Mouse (Mus musculus): ENCODE results near the gene Lin54.
"Not testable (repeated sequence)": the region's sequence is repeated elsewhere in the genome, so short reads cannot be mapped to it uniquely, and the experiment has no call there.

Lin54 gene

DNA sequence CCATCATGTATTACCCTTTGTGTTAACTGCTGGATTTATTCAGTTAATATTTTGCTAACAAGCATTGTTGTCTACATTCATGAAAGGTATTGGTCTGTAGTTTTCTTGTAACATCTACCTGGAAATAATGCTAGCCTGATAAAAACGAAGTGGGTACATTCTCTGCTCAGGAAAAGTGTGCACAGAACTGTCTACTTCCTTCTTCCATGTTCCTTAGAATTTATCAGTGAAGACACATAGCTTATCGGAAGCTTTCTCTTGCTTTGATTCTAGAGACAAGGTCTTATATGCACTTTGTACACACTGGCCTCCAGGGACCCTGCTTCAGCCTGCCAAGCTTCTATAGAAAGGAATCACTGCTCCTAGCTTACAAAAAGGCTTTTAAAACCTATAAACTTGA, 11.1 kb downstream of the Lin54 start:
- no peak for DNase-seq (ENCODE audit: low spot score in 2 of 2)

DNA sequence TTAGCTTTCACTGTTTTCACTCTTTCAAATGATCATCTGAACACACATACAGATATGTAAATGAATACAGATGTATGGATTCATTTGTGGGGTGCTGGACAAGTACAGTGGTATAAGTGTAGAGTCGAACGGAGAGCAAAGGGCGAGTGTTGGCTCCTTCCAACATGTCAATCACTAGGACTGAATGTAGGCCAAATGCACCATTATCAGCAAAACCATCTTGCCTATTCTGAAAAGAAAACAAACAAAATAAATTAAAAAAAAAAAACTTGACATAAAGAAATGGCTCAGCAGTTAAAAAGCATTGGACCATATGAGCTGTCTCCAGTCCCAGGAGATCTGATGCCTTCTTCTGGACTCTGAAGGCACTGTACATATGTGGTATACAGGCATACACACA, 12.2 kb downstream of the Lin54 start:
- no peak for DNase-seq (ENCODE audit: low spot score in 2 of 2)

DNA sequence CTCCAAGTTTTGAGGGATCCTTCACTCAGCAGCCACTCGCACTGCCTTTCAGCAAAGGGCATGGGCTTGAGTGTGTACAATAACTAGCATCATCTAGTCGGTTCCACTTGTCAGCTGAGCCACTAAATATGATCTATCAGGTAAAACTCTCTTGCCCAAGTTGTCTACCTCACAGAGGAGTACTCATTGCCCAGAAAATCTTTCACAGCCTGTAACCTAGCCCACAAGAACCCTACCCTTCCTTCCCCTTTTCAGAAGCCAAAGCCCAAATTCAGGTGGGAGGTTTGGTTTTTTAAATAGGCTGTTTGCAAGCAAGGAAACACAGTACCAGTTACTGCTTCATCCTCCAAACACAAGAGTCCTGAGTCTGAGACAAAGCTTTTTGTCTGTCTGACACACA, 13.3 kb downstream of the Lin54 start:
- no peak for DNase-seq (ENCODE audit: low spot score in 2 of 2)

DNA sequence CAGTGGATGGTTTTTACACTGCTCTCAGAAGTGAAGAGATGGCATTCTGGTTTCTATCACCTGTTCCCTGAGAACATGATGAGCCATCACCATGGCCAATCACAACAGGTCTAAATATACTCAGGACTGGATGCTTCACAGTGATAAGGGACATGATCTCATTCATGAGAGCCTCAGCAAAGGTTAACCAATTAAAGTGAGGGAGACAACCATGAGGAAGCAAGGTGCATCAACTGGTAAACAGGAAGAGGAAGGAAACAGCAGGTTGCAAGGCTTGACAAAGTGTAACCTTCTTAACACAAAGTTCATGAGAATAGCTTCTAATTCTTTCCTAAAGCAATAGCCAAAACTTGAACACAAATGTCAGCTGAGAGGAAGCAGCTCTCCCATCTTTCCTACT, 16.9 kb downstream of the Lin54 start:
- DNase-seq (ENCODE audit: low spot score in 2 of 2): no peak

DNA sequence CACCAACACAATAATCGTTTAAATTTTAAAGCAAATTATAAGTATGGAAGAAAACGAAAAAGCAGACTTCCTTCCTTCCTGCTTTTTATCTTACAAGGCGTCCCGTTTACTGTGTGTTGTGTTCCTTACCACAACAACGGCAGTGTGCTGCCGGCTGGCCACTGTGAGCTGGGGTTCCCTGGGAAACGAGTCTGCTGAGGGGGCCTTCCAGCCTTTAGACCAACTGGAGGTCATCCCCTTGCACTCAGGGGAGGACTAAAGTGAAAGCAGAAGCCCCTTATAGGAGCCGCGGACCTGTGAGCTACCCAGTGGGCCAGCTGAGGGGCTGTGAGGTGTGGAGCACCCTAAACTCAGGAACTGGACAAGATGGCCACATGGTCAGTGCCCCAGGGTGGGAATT, 22.8 kb downstream of the Lin54 start:
- DNase-seq (ENCODE audit: low spot score in 2 of 2): no peak

DNA sequence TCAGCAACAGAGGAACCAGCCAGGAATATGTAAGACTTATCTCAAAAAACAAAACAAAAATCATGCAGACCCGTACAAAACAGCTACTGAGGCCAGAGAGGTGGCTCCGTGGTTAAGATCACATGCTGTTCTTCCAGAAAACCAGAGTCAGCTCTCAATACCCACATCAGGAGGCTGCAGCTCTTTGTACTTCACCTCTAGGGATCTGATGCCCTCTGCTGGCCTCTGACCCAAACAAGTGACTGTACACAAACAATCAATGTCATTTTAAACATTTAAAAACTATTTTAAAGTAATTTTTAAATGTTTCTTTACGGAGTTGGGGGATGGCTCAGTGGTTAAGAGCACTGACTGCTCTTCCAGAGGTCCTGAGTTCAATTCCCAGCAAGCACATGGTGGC, 24.1 kb downstream of the Lin54 start:
- no peak for DNase-seq (ENCODE audit: low spot score in 2 of 2)

DNA sequence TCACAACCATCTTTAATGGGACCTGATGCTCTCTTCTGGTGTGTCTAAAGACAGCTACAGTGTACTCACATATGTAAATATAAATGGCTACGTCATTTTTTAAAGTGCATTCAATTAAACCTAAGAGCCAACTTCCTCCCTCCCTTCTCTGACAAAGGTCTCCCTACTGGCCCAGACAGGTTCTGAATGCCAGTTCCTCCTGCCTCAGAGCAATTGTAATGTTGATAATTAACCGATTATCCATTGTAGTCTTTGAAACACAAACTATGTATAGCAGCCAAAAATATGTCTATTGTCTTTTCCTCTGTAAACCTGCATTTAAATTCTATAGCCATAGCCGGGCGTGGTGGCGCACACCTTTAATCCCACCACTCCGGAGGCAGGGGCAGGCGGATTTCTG, 33.1 kb downstream of the Lin54 start:
- no peak for DNase-seq (ENCODE audit: low spot score in 2 of 2)

DNA sequence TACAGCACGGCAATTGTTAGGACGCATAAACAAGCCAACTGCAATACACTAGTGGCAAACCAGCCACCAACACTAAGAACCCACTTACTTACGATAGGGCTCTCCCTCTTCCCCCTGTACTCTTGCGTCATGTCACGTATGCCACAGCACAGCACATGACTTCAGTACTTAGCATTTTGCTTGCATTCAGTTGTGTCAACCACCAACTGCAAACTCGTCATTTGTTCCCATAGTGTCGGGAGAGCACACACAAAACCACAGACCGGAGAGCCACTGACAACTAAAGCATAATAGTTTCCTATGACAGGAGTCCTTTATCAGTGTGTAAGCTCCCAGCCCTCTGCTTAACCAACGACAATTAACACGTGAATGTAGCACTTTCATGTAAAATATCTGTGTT, 33.8 kb downstream of the Lin54 start:
- DNase-seq (ENCODE audit: low spot score in 2 of 2): no peak

DNA sequence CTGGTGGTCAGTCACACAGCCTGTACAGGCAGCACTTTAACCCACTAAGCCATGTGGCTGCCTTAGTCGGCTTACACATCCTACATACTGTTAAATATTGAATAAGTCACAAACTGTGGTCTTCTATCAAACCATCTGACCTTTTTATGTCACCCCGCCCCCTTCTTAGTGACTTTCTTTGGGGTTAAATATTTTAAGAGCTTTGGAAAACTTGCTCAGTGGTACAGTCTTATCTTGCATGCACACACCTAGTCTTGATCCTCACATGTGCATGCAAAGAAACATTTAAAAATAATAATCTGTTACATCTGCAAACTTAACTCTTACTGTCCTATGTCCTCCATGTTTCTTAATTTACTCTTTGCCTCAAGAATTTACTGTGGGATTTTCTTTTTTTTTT, 38.1 kb downstream of the Lin54 start:
- no peak for DNase-seq (ENCODE audit: low spot score in 2 of 2)

DNA sequence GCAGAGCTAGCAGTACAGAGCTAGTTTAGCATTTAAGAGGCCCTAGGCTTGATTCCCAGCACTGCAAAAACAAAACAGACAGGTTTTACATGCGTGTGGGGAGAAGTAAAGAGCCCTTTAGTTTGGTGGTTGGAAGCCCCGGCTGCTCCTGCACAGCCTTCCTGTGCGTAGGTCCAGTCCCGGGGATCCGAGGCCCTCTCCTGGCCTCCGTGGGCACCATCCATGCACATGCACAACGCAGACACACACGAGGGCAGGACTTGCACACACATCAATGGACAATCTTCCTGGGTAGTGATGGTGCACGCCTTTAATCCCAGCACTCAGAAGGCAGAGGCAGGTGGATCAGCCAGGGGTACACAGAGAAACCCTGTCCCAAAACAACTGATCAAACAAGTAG, 38.9 kb downstream of the Lin54 start:
- DNase-seq (ENCODE audit: low spot score in 2 of 2): no peak

DNA sequence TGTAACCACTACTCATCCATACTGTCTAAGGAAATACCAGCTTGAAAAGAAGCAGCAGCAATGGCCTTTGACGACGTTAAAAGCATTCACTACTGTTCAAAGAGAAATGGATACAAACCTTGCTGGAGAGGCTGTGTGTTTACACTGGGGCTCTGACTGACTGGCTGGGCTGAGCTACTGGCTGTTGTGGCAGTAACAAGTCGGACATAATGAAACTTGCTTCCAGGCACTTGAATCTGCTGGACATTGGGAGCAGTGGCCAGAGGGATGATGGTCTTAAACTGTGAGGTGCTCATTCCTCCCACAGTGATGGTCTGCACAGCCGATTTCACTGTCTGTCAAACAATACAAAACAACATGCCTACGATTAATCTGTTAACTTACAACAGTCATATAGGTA, 41.0 kb downstream of the Lin54 start:
- DNase-seq (ENCODE audit: low spot score in 2 of 2): no peak

DNA sequence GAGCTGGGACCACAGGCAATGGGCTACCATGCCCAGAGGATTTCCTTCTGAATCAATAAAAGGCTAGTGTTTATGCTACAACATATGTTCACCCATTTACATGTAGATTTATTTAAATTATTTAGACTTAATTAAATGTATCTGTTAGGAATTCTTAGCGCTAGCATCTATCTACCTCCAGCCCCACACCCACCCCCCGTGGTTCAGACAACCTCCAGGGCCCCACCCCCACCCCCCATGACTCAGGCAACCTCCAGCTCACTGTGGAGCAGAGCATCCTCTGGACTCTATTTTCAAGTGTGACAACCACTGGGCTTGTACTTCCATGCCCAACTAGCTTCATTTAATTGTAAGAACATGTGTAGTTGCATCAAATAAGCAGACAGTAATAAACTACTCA, 48.6 kb downstream of the Lin54 start:
- DNase-seq (ENCODE audit: low spot score in 2 of 2): no peak

DNA sequence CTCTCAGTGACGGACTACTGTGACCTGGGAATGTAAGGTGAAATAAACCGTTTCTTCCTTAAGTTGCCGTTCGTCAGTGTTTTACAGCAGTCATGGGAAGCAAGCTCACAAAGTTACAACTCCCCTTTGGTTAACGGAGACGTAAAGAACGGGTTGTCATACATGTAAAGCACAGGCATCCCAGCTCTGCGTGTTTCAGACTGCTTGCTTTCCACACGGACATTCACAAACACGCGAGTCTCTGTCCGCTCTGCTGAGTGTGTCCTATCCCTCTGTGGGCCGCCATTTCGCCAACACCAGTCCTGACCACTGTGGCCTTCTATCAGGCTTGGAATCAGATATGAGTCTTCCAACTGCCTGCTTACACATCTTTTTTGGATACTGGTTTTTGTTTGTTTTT, 61.6 kb downstream of the Lin54 start:
- no peak for DNase-seq (ENCODE audit: low spot score in 2 of 2)

DNA sequence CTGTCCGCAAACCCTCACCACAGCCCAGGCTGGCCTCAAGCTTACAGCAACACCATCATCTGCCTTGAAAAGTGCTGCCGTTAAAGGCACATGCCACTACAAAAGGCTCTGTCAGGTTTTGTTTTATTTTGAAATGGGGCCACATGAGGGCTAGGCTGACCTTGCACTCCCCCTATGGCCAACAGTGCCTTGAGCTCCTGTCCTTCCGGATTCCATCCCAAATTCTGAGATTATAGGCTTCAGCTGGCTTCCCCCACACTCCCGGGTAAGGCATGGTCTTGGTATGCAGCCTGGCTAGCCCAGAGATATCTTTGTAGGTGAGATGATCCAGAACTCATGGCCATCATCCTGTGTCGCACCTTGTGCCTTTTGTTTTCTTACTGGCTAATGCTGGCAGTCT, 62.5 kb downstream of the Lin54 start:
- DNase-seq (ENCODE audit: low spot score in 2 of 2): no peak

DNA sequence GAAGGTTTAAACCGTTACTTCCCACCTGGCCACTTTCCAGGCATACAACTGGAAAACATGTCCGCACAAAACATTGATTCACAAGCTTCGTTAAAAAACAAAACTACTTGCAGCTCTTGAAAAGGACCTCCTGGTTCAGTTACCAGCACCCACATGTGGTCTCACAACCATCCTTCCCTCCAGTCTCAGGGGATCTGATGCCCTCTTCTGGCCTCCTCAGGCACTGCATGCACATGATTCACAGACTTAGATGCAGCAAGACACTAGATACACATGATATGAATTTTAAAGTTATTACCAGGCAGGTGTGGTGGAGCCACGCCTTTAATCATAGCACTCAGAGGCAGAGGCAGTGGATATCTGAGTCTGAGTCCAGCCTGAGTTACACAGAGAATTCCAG, 63.4 kb downstream of the Lin54 start:
- DNase-seq (ENCODE audit: low spot score in 2 of 2): no peak

DNA sequence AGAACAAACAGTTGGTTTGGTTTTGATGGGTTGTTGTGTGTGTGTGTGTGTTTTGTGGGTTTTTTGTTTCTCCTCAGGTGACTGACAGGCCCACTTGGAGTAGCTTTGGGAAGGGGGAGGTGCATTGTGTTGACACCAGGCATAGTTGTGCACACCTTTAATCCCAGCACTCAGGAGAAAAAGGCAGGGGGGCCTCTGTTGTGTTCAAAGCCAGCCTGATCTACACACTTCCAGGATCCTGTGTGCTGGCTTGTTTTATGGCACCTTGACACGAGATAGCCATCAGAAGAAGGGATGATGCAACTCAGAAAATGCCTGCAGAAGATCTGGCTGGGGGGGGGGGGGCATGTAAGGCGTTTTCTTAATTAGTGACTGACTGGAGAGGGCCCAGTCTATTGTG, 69.5 kb downstream of the Lin54 start:
- DNase-seq (ENCODE audit: low spot score in 2 of 2): no peak

DNA sequence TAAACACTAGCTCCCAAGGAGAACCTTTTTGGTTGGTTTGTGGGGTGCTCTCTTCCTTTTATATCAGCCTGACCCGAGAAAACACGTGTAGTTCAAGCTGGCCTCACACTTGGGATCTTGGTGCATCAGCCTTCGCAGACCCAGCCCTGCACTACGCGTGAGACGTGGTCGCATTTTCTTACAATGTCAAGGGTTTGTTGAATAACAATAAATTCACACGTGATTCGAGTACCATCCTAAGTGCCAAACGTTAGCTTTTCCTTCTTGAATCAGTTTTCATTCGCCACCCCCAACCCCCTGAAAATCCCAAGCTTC, 70.4 kb downstream of the Lin54 start:
- DNase-seq (ENCODE audit: low spot score in 2 of 2): no peak

DNA sequence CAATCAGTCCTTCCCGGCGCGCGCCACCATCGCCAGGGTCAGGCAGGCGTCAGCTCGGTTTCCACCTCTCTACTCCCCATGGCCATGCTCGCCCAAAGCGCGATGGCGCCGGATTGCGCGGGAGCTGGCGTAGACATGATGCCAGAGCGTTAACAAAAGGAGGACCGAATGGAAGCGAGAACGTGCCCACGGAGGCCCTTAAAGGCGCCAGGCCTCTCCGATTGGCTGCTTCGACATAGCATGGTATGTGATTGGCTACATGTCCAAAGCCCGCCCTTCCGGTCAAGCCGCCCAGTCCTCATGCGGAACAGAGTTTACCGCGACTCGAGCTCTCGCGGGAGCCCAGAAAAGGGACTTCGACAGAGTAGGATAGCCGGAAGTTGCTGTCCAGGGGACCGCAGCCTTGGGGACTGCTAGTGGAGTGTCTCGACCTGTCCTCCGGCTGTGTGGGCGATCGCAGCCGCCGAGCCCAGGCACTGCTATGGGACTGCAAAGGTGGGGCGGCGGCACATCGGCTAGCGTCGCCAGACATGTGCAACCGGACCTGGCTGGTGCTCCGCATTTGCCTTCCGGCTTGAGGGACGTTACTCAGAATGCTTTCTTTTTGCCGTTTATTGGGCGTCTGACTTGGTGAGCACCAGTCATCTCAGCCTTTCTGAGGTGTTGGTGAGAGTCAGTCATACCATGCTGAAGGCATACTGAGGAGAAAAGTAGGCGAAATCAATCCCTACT, 70.9 kb downstream of the Lin54 start:
- DNase-seq (ENCODE audit: low spot score in 2 of 2): peak; percentile 94 to 98

DNA sequence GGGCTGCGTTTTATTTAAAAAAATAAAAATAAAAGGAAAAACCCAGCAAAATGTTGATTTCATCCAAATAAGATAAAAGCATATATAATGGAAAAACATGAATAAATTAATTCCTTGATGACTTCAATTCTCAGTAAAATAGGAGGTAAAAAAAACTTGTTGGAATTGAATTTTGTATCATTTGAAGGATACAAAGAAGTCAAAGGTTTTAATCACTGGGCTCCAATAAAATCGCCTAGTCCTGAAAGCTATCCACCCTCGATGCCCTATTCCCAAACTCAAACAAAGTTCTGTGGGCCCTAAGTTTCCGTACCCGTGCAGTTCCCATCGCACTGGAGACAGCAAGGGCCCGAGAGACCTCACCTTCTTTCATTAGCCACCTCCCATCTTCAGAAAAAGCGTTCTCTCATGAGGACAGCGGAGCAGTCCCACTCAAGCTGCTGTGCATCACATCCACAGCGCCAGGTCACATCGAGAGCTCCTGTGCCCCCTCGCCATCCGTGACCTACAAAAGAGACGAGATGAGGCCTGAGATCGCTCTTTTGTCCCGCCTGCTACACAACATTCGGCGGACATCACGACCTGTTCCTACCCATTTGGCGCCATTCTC, 71.6 kb downstream of the Lin54 start:
- DNase-seq (ENCODE audit: low spot score in 2 of 2): no peak

DNA sequence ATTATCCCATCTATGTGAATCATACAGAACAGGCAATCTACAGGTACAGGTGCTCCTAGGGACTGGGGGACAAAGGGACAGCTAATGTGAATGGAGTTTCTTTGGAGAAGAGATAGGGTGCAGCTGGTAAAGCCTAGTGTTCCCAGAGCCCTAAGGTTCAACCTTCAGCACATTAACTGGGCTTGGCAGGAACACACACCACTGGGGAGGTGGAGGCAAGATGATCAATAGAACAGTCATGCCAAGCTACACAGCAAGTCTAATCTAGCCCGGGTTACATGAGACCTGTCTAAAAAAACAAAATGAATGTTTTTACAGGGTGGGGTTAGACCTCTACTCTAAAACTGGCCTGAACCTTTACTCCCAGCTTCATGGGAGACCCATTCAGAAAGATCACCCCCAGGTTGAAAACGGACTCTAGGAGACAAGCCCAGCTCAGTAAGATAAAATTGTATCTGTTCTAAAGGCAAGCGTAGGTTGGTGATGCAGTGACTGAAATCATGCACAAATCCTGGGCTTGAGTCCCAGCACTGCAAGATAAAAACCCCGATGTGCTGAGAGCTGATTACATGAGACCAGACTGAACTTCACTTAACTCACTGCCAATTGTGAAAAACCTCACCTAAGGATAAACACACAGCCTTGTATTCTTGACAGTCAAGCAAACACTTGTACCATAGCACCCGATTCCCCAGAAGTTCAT, 72.3 kb downstream of the Lin54 start:
- no peak for DNase-seq (ENCODE audit: low spot score in 2 of 2)

DNA sequence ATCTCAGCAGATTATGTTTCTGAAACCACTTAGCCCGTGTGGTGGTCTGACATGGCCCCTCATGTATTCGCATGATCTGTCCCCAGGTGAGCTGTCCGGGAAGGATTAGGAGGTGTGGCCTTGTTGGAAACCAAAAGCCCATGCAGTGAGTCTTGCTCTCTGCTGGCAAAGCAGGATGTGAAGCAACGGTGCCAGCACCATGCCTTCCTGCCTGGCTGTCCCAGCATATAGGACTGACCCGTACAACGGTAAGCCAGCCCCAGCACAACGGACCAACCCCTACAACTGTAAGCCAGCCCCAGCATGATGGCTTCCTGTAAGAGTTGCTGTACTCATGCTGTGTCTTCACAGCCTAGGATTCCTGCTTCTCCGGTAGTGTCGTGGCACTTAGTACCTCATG, 73.2 kb downstream of the Lin54 start:
- no peak for DNase-seq (ENCODE audit: low spot score in 2 of 2)

DNA sequence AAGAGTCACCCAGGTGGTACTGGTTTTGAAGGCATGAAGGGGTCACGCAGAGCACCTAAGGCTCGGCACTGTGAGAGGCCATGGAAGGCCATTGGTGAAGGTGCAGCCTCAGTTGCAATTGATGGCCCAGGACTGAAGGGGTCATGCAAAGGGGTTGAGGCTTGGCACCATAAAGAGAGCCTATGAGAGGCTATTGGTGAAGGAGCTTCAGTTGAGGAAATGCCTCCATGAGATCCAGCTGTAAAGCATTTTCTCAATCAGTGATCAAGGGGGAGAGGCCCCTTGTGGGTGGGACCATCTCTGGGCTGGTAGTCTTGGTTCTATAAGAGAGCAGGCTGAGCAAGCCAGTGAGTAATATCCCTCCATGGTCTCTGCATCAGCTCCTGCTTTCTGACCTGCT, 74.6 kb downstream of the Lin54 start:
- DNase-seq (ENCODE audit: low spot score in 2 of 2): not testable (repeated sequence)

DNA sequence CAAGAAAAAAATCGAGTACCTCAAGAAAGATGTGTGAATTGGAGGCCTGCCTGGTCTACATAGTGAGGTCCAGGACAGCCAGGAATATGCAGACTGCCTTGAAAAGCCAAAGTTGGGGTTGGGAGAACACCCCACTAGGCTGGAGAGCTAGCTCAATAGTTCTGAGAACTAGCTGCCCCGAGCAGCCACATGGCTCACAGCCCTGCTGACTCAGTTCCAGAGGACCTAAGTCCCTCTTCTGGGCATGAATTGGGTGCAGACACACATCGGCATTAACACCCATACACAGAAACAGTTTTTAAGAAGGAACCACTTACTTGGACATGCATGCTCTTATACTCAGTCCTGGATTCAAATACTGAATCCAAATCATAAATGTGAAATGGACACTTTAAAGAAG, 76.2 kb downstream of the Lin54 start:
- DNase-seq (ENCODE audit: low spot score in 2 of 2): no peak

DNA sequence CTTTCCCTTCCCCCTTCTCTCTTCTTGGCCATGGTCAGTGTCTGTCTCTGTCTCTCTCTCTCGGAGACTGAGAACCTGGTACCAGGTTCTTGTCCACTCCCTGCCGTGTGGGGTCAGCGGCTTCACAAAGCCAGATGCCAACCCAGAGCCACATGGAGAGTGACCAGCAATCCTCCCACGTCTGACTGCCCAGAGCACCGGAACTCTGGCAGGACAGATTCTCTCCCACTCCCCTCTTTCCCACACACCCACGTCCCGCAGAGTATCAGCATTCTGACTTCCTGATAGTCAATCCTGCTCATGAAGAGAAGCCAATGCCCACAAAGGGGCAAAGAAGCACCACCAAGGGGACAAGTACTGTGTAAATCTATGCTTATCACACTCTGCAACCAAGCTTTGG, 76.8 kb downstream of the Lin54 start:
- no peak for DNase-seq (ENCODE audit: low spot score in 2 of 2)

All from heart, adult 9 months (tissue).